Mouse (Mus musculus): ENCODE results near the gene Sik2. TPM values are rescaled to one million over a fixed set of nuclear protein-coding genes. Genes with fewer than 3 reads are reported as not detected.
A peak's percentile ranks its signal among the peaks of the same experiment; 100 is the strongest.

The Sik2 gene
- polyA plus RNA-seq, 1 experiment from 2014 or later, result 9.2 TPM

DNA sequence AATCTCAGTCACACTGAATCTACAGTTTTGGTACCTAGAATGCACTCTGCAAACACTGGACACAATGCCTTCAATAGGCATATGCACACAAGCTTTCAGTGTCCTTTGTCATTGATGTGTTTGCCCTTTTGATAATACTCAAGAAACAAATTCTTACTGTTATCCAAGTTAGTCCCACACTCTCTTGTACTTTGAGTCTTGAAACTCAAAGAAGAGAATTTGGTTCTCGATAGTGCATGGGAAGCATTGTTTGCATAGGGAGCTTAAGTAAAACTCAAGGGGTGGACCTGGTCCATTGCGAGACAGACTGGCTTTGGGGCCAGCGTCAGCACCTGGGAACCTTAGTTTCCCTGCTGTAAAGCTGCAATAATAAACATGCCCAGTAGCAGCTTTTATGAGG is 90.7 kb downstream of the Sik2 start:
- WGBS, result 33% methylated on average over 3 of the region's 3 CpGs
- H3K27me3 ChIP-seq (replicated peaks; ENCODE audit: control insufficient read depth, insufficient read depth, low read length), result no peaks in the 10 kb centered on the region
- no peaks in the 10 kb centered on the region for H3K9me3 ChIP-seq (ENCODE audit: control insufficient read depth)
- H3K4me2 ChIP-seq (replicated peaks; ENCODE audit: low read depth), result no peak overlapping the region
- no peak overlapping the region for H3K9ac ChIP-seq (ENCODE audit: low read depth, low read length)
- no peak overlapping the region for H3K4me3 ChIP-seq (ENCODE audit: low read depth, low read length)
- H3K27ac ChIP-seq (ENCODE audit: low read depth, low read length), result no peak overlapping the region
- H3K4me1 ChIP-seq (replicated peaks; ENCODE audit: control insufficient read depth, insufficient read depth, low read length), result no peaks in the 10 kb centered on the region
- 0 out of 2 replicates have a peak, but pooled peaks have one; percentile 11 for TF ChIP-seq CTCF (IDR thresholded peaks at IDR 0.05; ENCODE audit: low read depth)
- ATAC-seq, result no peak
- 0 out of 2 replicates have a peak, but pooled peaks cover 3% of the 10 kb centered on the region for H3K36me3 ChIP-seq (ENCODE audit: control insufficient read depth, insufficient read depth)

DNA sequence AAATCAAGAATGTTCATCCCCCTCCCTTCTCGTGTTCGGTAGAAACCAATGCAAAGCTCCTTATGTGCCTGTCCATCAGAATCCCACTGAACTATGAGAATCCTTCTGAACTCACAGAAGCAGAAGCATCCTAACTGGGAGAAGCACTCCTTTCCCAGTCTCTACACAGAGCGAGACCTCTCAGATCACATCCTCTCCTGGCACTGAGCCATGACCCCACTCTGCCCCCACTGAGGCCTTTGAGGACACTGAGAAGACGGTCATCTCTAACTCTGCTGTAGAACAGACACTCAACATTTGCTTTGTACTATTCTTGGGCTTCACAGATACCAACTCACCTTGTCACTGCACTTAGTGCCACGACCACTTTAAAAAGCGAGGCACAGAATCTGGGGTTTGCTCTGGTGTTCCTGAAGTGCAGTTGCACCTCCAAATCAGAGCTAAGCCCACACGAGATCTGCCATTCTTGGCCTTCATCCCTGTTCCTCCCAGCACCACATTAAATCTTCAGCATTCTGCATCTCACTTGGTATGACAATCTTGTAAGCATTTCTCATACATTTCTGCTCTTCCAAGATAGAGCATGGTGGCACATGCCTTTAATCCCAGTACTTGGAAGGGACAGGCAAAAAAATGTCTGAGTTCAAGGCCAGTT is 96.9 kb downstream of the Sik2 start:
- H3K4me3 ChIP-seq (ENCODE audit: low read depth, low read length), result no peak overlapping the region
- no peaks in the 10 kb centered on the region for H3K4me1 ChIP-seq (replicated peaks; ENCODE audit: control insufficient read depth, insufficient read depth, low read length)
- H3K27ac ChIP-seq (ENCODE audit: low read depth, low read length), result no peak overlapping the region
- no peak overlapping the region for H3K4me2 ChIP-seq (replicated peaks; ENCODE audit: low read depth)
- 85% methylated on average over 7 of the region's 7 CpGs for whole genome bisulfite sequencing
- no peak overlapping the region for H3K9ac ChIP-seq (ENCODE audit: low read depth, low read length)
- no peak for TF ChIP-seq CTCF (IDR thresholded peaks at IDR 0.05; ENCODE audit: low read depth)
- peaks cover 8% of the 10 kb centered on the region; the same call in 1 of the 2 replicates for H3K36me3 ChIP-seq (ENCODE audit: control insufficient read depth, insufficient read depth)
- no peaks in the 10 kb centered on the region for H3K9me3 ChIP-seq (ENCODE audit: control insufficient read depth)
- no peaks in the 10 kb centered on the region for H3K27me3 ChIP-seq (replicated peaks; ENCODE audit: control insufficient read depth, insufficient read depth, low read length)
- ATAC-seq, result no peak

- no peaks in the 10 kb centered on the region for H3K4me1 ChIP-seq (replicated peaks; ENCODE audit: control insufficient read depth, insufficient read depth, low read length)
- no peak overlapping the region for H3K4me2 ChIP-seq (replicated peaks; ENCODE audit: low read depth)
- no peaks in the 10 kb centered on the region for H3K27me3 ChIP-seq (replicated peaks; ENCODE audit: control insufficient read depth, insufficient read depth, low read length)
- WGBS, result 73% methylated on average over 3 of the region's 3 CpGs
- no peak for ATAC-seq
- H3K9ac ChIP-seq (ENCODE audit: low read depth, low read length), result no peak overlapping the region
- H3K27ac ChIP-seq (ENCODE audit: low read depth, low read length), result no peak overlapping the region
- TF ChIP-seq CTCF (IDR thresholded peaks at IDR 0.05; ENCODE audit: low read depth), result no peak
- H3K9me3 ChIP-seq (ENCODE audit: control insufficient read depth), result no peaks in the 10 kb centered on the region
- peaks cover 6% of the 10 kb centered on the region for H3K36me3 ChIP-seq (ENCODE audit: control insufficient read depth, insufficient read depth)
- no peak overlapping the region for H3K4me3 ChIP-seq (ENCODE audit: low read depth, low read length)
These were observed 103.6 kb downstream of the Sik2 start for GRCm38 (mm10) chr9:50905321-50905720.

DNA sequence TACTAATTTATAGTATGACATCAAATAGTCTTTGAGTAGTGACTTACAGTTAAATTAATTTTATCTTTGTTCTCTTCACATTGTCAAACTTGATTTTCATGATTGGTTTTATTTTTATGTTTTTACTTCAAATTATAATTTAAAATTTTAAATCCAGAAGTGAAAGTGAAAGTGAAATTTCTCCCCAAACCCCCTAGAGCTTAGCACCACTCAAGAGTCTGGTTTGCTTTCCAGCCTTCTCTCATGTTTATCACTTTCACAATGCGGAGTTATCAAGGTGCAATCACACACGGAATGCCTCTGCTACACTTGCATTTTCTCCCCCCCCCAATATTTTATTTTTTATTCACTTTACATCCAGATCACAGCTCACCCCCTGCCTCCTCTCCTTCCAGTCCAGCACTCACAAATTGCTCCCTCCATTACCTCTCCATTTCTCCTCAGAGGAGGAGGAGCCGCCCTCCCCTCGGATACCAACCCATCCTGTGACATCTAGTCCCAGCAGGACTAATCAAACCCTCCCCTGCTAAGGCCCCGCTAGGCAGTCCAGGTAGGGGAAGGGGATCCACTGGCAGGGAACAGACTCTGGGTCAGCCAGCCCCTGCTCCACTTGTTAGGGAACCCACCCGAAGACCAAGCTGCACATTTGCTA is 104.6 kb downstream of the Sik2 start:
- no peak overlapping the region for H3K27ac ChIP-seq (ENCODE audit: low read depth, low read length)
- WGBS, result 75% methylated on average over 6 of the region's 6 CpGs
- H3K9ac ChIP-seq (ENCODE audit: low read depth, low read length), result no peak overlapping the region
- ATAC-seq, result no peak
- no peaks in the 10 kb centered on the region for H3K4me1 ChIP-seq (replicated peaks; ENCODE audit: control insufficient read depth, insufficient read depth, low read length)
- peaks cover 8% of the 10 kb centered on the region for H3K36me3 ChIP-seq (ENCODE audit: control insufficient read depth, insufficient read depth)
- no peaks in the 10 kb centered on the region for H3K27me3 ChIP-seq (replicated peaks; ENCODE audit: control insufficient read depth, insufficient read depth, low read length)
- H3K9me3 ChIP-seq (ENCODE audit: control insufficient read depth), result no peaks in the 10 kb centered on the region
- H3K4me3 ChIP-seq (ENCODE audit: low read depth, low read length), result no peak overlapping the region
- no peak for TF ChIP-seq CTCF (IDR thresholded peaks at IDR 0.05; ENCODE audit: low read depth)
- H3K4me2 ChIP-seq (replicated peaks; ENCODE audit: low read depth), result no peak overlapping the region

DNA sequence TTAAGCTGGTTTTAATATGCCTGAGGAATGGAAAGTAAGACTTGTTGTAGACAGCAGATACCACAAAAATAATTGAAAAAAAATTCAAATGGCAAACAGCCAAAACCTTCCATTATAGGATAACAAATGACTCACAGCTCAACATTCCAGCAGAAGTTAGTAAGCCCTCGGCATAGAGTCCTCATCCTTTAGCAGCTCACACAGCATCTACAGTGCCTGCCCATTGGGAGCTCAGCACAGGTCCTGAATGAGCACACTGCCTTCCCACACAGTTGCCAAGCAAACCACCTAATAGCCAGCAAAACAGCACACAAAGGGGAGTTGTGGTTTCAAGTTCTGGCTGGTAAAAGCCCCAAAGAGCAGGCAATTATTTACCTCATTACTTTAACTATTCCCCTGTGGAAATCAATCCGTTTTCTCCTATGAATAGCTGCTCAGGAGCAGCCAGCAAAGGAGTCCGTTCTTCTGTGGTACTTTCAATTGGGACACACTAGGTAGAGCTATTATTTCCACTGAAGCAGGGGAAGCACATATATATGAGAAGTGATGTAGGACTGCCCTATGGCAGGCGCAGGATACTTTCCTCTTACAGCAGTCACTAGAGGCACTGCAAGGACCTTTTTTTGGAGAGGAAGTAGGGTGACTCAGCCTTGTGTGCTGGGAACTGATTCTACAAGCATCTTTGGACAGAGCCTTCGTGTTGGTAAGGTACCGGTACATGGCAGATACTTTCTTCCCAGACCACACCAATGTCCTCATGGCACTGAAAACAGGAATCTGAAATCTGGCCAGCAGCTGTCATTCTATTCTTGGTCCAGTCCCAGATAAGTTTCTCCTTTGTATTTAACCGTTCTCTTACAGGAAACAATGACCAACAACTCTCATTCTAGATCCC is 108.6 kb downstream of the Sik2 start:
- Histone ChIP-seq H3K36me3 (ENCODE audit: control insufficient read depth, insufficient read depth) (peaks cover 39% of the 10 kb centered on the region), H3K9me3 (ENCODE audit: control insufficient read depth) (no peaks in the 10 kb centered on the region), H3K9ac (ENCODE audit: low read depth, low read length) (no peak overlapping the region), H3K4me2 (replicated peaks; ENCODE audit: low read depth) (no peak overlapping the region), H3K27me3 (replicated peaks; ENCODE audit: control insufficient read depth, insufficient read depth, low read length) (no peaks in the 10 kb centered on the region), H3K27ac (ENCODE audit: low read depth, low read length) (no peak overlapping the region), H3K4me3 (ENCODE audit: low read depth, low read length) (no peak overlapping the region), H3K4me1 (replicated peaks; ENCODE audit: control insufficient read depth, insufficient read depth, low read length) (no peaks in the 10 kb centered on the region)
- no peak for ATAC-seq
- TF ChIP-seq CTCF (IDR thresholded peaks at IDR 0.05; ENCODE audit: low read depth), result no peak
- 76% methylated on average over 7 of the region's 7 CpGs for WGBS

GRCm38 (mm10) chr9:50893665-50894064 is 115.2 kb downstream of the Sik2 start:
- no peak for ATAC-seq
- no peak for TF ChIP-seq CTCF (IDR thresholded peaks at IDR 0.05; ENCODE audit: low read depth)
- peaks cover 69% of the 10 kb centered on the region for H3K36me3 ChIP-seq (ENCODE audit: control insufficient read depth, insufficient read depth)

More at GRCm38 (mm10) chr9:50893665-50894064, 115.2 kb downstream of the Sik2 start:
- Histone ChIP-seq H3K4me2 (replicated peaks; ENCODE audit: low read depth) (no peak overlapping the region), H3K9ac (ENCODE audit: low read depth, low read length) (no peak overlapping the region), H3K27me3 (replicated peaks; ENCODE audit: control insufficient read depth, insufficient read depth, low read length) (no peaks in the 10 kb centered on the region), H3K9me3 (ENCODE audit: control insufficient read depth) (no peaks in the 10 kb centered on the region), H3K27ac (ENCODE audit: low read depth, low read length) (no peak overlapping the region), H3K4me1 (replicated peaks; ENCODE audit: control insufficient read depth, insufficient read depth, low read length) (no peaks in the 10 kb centered on the region), H3K4me3 (ENCODE audit: low read depth, low read length) (no peak overlapping the region)
- WGBS, result 77% methylated on average over 4 of the region's 4 CpGs
